Mouse (Mus musculus) liver, embryonic 14.5 days (tissue): ENCODE measurements around the gene Gm3893. TPM values are rescaled to one million over a fixed set of nuclear protein-coding genes. Genes with fewer than 3 reads are reported as not detected.
"Not testable (repeated sequence)": the region's sequence is repeated elsewhere in the genome, so short reads cannot be mapped to it uniquely, and the experiment has no call there.

Experiments
- ATAC-seq: fragments of 200-750 bp; cut with Nextera tagmentation; 2 replicates; pipeline ENCODE4 v1.8.0; 2017; ENCODE audit warnings: moderate number of reproducible peaks, mild to moderate bottlenecking, moderate library complexity; ENCODE audit not compliant: insufficient read depth
- DNase-seq, 3 experiments: peaks; one replicate each; pipeline ENCODE4 v3.0.0-alpha.2; 2012 to 2013; ENCODE audit warnings: low read depth in 3 of 3, low spot score in 3 of 3
- H3K27ac ChIP-seq: fragments of 300-500 bp; sonication (generic); 2 replicates; pipeline ENCODE4 v1.5.1; 2014; ENCODE audit warnings: moderate library complexity, mild to moderate bottlenecking, control low read depth, inconsistent platforms
- H3K27me3 ChIP-seq: fragments of 300-500 bp; sonication (generic); 2 replicates; pipeline ENCODE4 v1.6.1; 2014; ENCODE audit warnings: mild to moderate bottlenecking, low read length, moderate library complexity; ENCODE audit not compliant: control insufficient read depth, insufficient read depth
- H3K36me3 ChIP-seq: fragments of 300-500 bp; sonication (generic); replicated peaks from 2 replicates; pipeline ENCODE4 v1.6.1; 2014; ENCODE audit warnings: low read depth; ENCODE audit not compliant: control insufficient read depth, insufficient read depth
- H3K4me1 ChIP-seq, 2 experiments: fragments of 200-500 bp in 1 of 2; fragments of 300-500 bp in 1 of 2; sonication (generic) in 1 of 2; replicated peaks; 2 replicates each; pipeline ENCODE4 v1.6.1; 2012 to 2014; ENCODE audit warnings: antibody characterized with exemption in 1 of 2, inconsistent platforms in 1 of 2, low read length in 1 of 2; ENCODE audit not compliant: control insufficient read depth in 2 of 2, insufficient read depth in 2 of 2
- H3K4me2 ChIP-seq: fragments of 300-500 bp; sonication (generic); 2 replicates; pipeline ENCODE4 v1.6.1; 2014; ENCODE audit warnings: low read depth, mild to moderate bottlenecking, control low read depth, moderate library complexity
- H3K4me3 ChIP-seq, 2 experiments: fragments of 200-500 bp in 1 of 2; fragments of 300-500 bp in 1 of 2; sonication (generic) in 1 of 2; 2 replicates each; pipeline ENCODE4 v1.5.1; 2012 to 2014; ENCODE audit warnings: low read depth in 2 of 2, low read length in 2 of 2, mild to moderate bottlenecking in 2 of 2, control low read depth in 1 of 2, inconsistent platforms in 1 of 2, moderate library complexity in 1 of 2; ENCODE audit not compliant: insufficient read depth in 1 of 2
- H3K9ac ChIP-seq: fragments of 300-500 bp; sonication (generic); replicated peaks from 2 replicates; pipeline ENCODE4 v1.6.1; 2014; ENCODE audit warnings: mild to moderate bottlenecking, control low read depth, moderate library complexity
- H3K9me3 ChIP-seq: fragments of 300-500 bp; sonication (generic); 2 replicates; pipeline ENCODE4 v1.6.1; 2016; ENCODE audit warnings: low read length, mixed read lengths; ENCODE audit not compliant: control insufficient read depth
- WGBS: fragments of 180-500 bp; shearing (Covaris S2); extraction: QIAGEN DNeasy Blood & Tissue Kit; methylation state at CpG from one replicate; pipeline ENCODE4 v1.1.7; 2014; ENCODE audit not compliant: insufficient replicate concordance; 5-methylcytosine and 5-hydroxymethylcytosine counted together
- polyA plus RNA-seq, 2 experiments: library from polyadenylated mRNA; depleted of rRNA in 1 of 2; stranded (reverse) in 1 of 2; unstranded in 1 of 2; fragments of >200 nt; fragmentation: Nextera tagmentation in 1 of 2; extraction: Ambion mirVana in 1 of 2; gene quantifications; 2 replicates each; pipeline versions ENCODE4 v1.2.1 to v1.2.3; 2012 to 2014

Gene Gm3893
- polyA plus RNA-seq (2012; rRNA removed) (not detected in 2 replicates), polyA plus RNA-seq (2014; fragmentation: Nextera tagmentation; extraction: Ambion mirVana) (not detected in 2 replicates)

- not testable (repeated sequence) for H3K9me3 ChIP-seq, DNase-seq, H3K4me2 ChIP-seq, H3K36me3 ChIP-seq, H3K4me1 ChIP-seq, H3K9ac ChIP-seq, H3K27me3 ChIP-seq, H3K27ac ChIP-seq, H3K4me3 ChIP-seq, ATAC-seq
- no CpG with 5 or more reads among the region's 2 CpGs for WGBS
Observed at GRCm38 (mm10) chr4:42090907-42091306, at the start of gene Gm3893. Gm3893 (plus strand) TSS chr4:42091207.

GRCm38 (mm10) chr4:42114517-42114916 lies 23.5 kb downstream of the Gm3893 start, which contains the start of gene Gm13304:
Gm13304 (plus strand) TSS chr4:42114817.
- no CpG with 5 or more reads among the region's 5 CpGs for WGBS
- not testable (repeated sequence) for DNase-seq

More at GRCm38 (mm10) chr4:42114517-42114916, 23.5 kb downstream of the Gm3893 start, which contains the start of gene Gm13304:
- H3K9me3 ChIP-seq, H3K4me2 ChIP-seq, H3K27me3 ChIP-seq, H3K4me1 ChIP-seq, ATAC-seq, H3K27ac ChIP-seq, H3K9ac ChIP-seq, H3K4me3 ChIP-seq, H3K36me3 ChIP-seq: not testable (repeated sequence)

Other genes with a start within 250 kb of the Gm3893 start
- not detected in 2 replicates for gene Gm21541, start 187.6 kb upstream of the Gm3893 start, polyA plus RNA-seq (2012; rRNA removed)
- gene Gm21541, start 187.6 kb upstream of the Gm3893 start, polyA plus RNA-seq (2014; fragmentation: Nextera tagmentation; extraction: Ambion mirVana), result not detected in 2 replicates
- 0.12 and 0.61 TPM in 2 replicates for gene Gm20878, start 149.6 kb upstream of the Gm3893 start, polyA plus RNA-seq (2012; rRNA removed)
- gene Gm20878, start 149.6 kb upstream of the Gm3893 start, polyA plus RNA-seq (2014; fragmentation: Nextera tagmentation; extraction: Ambion mirVana), result 0.24 and 0.52 TPM in 2 replicates
- gene Fam205a4, start 125.1 kb upstream of the Gm3893 start, polyA plus RNA-seq (2012; rRNA removed), result 0.01 TPM in 1 of 2 replicates, not detected in the other
- gene Fam205a4, start 125.1 kb upstream of the Gm3893 start, polyA plus RNA-seq (2014; fragmentation: Nextera tagmentation; extraction: Ambion mirVana), result 0.04 TPM in 1 of 2 replicates, not detected in the other
- gene Gm21093, start 56.5 kb upstream of the Gm3893 start, polyA plus RNA-seq (2012; rRNA removed), result not detected in 2 replicates
- gene Gm21093, start 56.5 kb upstream of the Gm3893 start, polyA plus RNA-seq (2014; fragmentation: Nextera tagmentation; extraction: Ambion mirVana), result not detected in 2 replicates
- gene Gm13304, start 23.6 kb downstream of the Gm3893 start, polyA plus RNA-seq (2012; rRNA removed), result not detected in 2 replicates
- gene Gm13304, start 23.6 kb downstream of the Gm3893 start, polyA plus RNA-seq (2014; fragmentation: Nextera tagmentation; extraction: Ambion mirVana), result 0.14 TPM in 1 of 2 replicates, not detected in the other
- gene Gm13306, start 62.2 kb downstream of the Gm3893 start, polyA plus RNA-seq (2012; rRNA removed), result not detected in 2 replicates
- not detected in 2 replicates for gene Gm13306, start 62.2 kb downstream of the Gm3893 start, polyA plus RNA-seq (2014; fragmentation: Nextera tagmentation; extraction: Ambion mirVana)
- 0.15 TPM in 1 of 2 replicates, not detected in the other for gene Gm13305, start 77.4 kb downstream of the Gm3893 start, polyA plus RNA-seq (2012; rRNA removed)
- 0.45 TPM in 1 of 2 replicates, not detected in the other for gene Gm13305, start 77.4 kb downstream of the Gm3893 start, polyA plus RNA-seq (2014; fragmentation: Nextera tagmentation; extraction: Ambion mirVana)
- gene Gm10600, start 149.4 kb downstream of the Gm3893 start, polyA plus RNA-seq (2012; rRNA removed), result not detected in 2 replicates
- gene Gm10600, start 149.4 kb downstream of the Gm3893 start, polyA plus RNA-seq (2014; fragmentation: Nextera tagmentation; extraction: Ambion mirVana), result not detected in 2 replicates
- gene Ccl21b, start 164.6 kb downstream of the Gm3893 start, polyA plus RNA-seq (2012; rRNA removed), result not detected in 2 replicates
- not detected in 2 replicates for gene Ccl21b, start 164.6 kb downstream of the Gm3893 start, polyA plus RNA-seq (2014; fragmentation: Nextera tagmentation; extraction: Ambion mirVana)
- gene Gm21953, start 203.1 kb downstream of the Gm3893 start, polyA plus RNA-seq (2012; rRNA removed), result not detected in 2 replicates
- gene Gm21953, start 203.1 kb downstream of the Gm3893 start, polyA plus RNA-seq (2014; fragmentation: Nextera tagmentation; extraction: Ambion mirVana), result not detected in 2 replicates
- 0.02 TPM in 1 of 2 replicates, not detected in the other for gene Fam205a3, start 227.1 kb downstream of the Gm3893 start, polyA plus RNA-seq (2012; rRNA removed)
- gene Fam205a3, start 227.1 kb downstream of the Gm3893 start, polyA plus RNA-seq (2014; fragmentation: Nextera tagmentation; extraction: Ambion mirVana), result not detected in 2 replicates